Mouse (Mus musculus): ENCODE results near the gene Sfrp2.

GRCm38 (mm10) chr3:83797828-83798227 lies 31.7 kb downstream of the Sfrp2 start:
- TF ChIP-seq CTCF (IDR thresholded peaks at IDR 0.05) (peak; percentile 76), EP300 (IDR thresholded peaks at IDR 0.05) (no peak)

Data from lung, postnatal 0 days (tissue).